Mouse (Mus musculus) myocyte (in vitro differentiated cells): ENCODE results near the gene D930020B18Rik.

ENCODE experiments used
- E2F4 ChIP-seq: IDR thresholded peaks from one replicate; pipeline ENCODE4 v1.6.1; 2011; ENCODE audit warnings: mild to moderate bottlenecking, control low read depth, moderate library complexity; ENCODE audit not compliant: insufficient read depth
- MAX ChIP-seq: IDR thresholded peaks from one replicate; pipeline ENCODE4 v1.6.1; 2011; ENCODE audit warnings: low read depth, mild to moderate bottlenecking, control low read depth
- POLR2A ChIP-seq: IDR thresholded peaks from one replicate; pipeline ENCODE4 v1.6.1; 2011; ENCODE audit warnings: low read depth, mild to moderate bottlenecking, control low read depth, moderate library complexity; ENCODE audit not compliant: insufficient read length
- POLR2AphosphoS2 ChIP-seq: IDR thresholded peaks from one replicate; pipeline ENCODE4 v1.6.1; 2011; ENCODE audit warnings: low read depth, control low read depth; ENCODE audit not compliant: insufficient read length
- REST ChIP-seq: IDR thresholded peaks from one replicate; pipeline ENCODE4 v1.6.1; 2011; ENCODE audit warnings: mild to moderate bottlenecking, control low read depth, moderate library complexity; ENCODE audit not compliant: insufficient read depth, insufficient read length
- TCF12 ChIP-seq: IDR thresholded peaks from one replicate; pipeline ENCODE4 v1.6.1; 2011; ENCODE audit warnings: mild to moderate bottlenecking, control low read depth; ENCODE audit not compliant: poor library complexity, insufficient read depth, severe bottlenecking
- TCF3 ChIP-seq: IDR thresholded peaks from one replicate; pipeline ENCODE4 v1.6.1; 2011; ENCODE audit warnings: low read depth, control low read depth; ENCODE audit not compliant: insufficient read length

DNA sequence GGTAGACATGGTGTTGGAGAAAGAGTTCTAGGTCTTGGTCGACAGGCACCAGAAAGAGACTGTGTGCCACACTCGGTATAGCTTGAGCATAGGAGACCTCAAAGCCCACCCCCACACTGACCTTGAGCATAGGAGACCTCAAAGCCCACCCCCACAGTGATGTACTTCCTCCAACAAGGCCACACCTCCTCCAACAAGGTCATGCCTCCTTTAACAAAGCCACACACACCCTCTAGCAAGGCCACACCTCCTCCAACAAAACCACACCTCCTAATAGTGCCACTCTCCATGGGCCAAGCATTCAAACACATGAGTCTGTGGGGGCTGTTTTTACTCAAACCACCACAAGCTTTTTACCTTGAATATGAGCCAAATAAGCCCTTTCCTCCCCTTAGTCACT lies 21.3 kb downstream of the D930020B18Rik start:
- TF ChIP-seq POLR2A = no peak
- TF ChIP-seq TCF3 = no peak
- no peak for TF ChIP-seq MAX
- TF ChIP-seq E2F4 = no peak
- no peak for TF ChIP-seq TCF12
- no peak for TF ChIP-seq POLR2AphosphoS2
- no peak for TF ChIP-seq REST
